Mouse (Mus musculus) cerebellum, adult 11 months (tissue): ENCODE results near the gene Eef1akmt2.

Source experiments
- DNase-seq: peaks from one replicate; pipeline ENCODE4 v3.0.0; 2022

The Eef1akmt2 gene

GRCm38 (mm10) chr7:132786522-132786921, 66.0 kb downstream of the Eef1akmt2 start:
- no peak for DNase-seq

- no peak for DNase-seq
These were observed 66.5 kb downstream of the Eef1akmt2 start for GRCm38 (mm10) chr7:132786011-132786410.

- DNase-seq: no peak
These were observed 68.4 kb downstream of the Eef1akmt2 start for GRCm38 (mm10) chr7:132784101-132784500.

GRCm38 (mm10) chr7:132781850-132782249, 70.6 kb downstream of the Eef1akmt2 start:
- peak; percentile 45 for DNase-seq

- DNase-seq: no peak
These were observed 71.2 kb downstream of the Eef1akmt2 start for GRCm38 (mm10) chr7:132781130-132781814.

GRCm38 (mm10) chr7:132780611-132781010, 71.9 kb downstream of the Eef1akmt2 start:
- DNase-seq: peak; percentile 53

GRCm38 (mm10) chr7:132778630-132779029, 73.8 kb downstream of the Eef1akmt2 start:
- no peak for DNase-seq

- no peak for DNase-seq
These were observed 74.6 kb downstream of the Eef1akmt2 start for GRCm38 (mm10) chr7:132777728-132778453.
